Mouse (Mus musculus) megakaryocyte, embryonic 14.5 days (primary cell): ENCODE measurements at regions not wholly inside any gene's neighbourhood (a gene's known extent, or its start where the extent isn't known, plus 50 kb on each side); places are given as distances from the start of the nearest gene placed in this dataset.

Experiments used
- H3K27me3 ChIP-seq: replicated peaks from 2 replicates; pipeline ENCODE3; 2012; ENCODE audit warnings: inconsistent platforms
- H3K36me3 ChIP-seq: replicated peaks from 2 replicates; pipeline ENCODE3; 2012; ENCODE audit warnings: low read length, inconsistent platforms, mixed read lengths
- H3K4me1 ChIP-seq: 2 replicates; pipeline ENCODE4 v1.6.1; 2012; ENCODE audit warnings: inconsistent platforms
- H3K4me3 ChIP-seq: replicated peaks from 2 replicates; pipeline ENCODE3; 2012; ENCODE audit warnings: moderate library complexity, mild to moderate bottlenecking, inconsistent platforms
- H3K9me3 ChIP-seq: 2 replicates; pipeline ENCODE4 v1.6.1; 2012; ENCODE audit warnings: inconsistent platforms
- FLI1 ChIP-seq: IDR thresholded peaks from 2 replicates; pipeline ENCODE4 v1.6.1; 2012; ENCODE audit warnings: low read length, inconsistent platforms, mixed read lengths
- GATA1 ChIP-seq: IDR thresholded peaks from 3 replicates; pipeline ENCODE4 v1.6.1; 2012; ENCODE audit warnings: mixed read lengths, low read length, inconsistent platforms, borderline replicate concordance

DNA sequence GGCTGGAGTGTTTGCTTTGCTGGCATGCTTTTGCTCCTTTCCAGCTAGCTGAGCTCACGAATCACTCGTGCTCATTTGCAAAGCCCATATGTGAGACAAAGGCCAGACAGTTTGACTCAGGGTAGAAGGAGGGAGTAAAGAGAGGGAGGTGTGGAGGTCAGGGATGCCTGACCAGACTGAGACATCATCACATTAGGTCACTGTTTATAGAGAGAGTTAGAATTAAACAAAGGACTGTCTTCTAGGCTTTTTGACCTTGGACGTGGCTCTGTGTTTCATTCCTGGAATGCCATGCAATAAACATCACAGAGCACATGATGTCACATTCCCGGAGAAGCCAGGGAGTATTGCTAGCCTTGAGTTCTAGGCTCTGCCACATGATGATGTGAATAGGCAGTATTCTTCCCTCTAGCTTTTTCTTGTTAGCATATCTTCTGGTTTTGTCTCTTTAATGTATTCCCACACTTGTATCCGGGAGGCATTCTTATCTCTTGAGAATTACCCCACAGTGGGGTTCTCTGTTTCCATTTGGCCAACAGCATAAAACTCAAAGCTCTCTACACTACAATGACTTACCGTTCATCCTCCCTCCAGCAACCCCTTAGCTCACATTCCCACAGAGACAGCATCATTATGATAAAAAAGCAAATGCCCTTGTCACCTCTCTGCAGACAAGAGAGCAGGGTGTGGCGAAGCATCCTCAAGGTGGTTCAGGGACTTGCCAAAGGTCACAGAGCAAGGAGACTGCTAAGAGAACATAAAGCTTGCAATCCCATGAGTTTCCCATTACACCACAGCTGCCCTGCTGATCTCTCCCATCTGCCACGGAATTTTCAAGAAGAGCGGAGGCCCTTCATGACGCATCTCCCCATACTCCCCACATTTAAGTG, 301.3 kb downstream of the Cd83 start:
- TF ChIP-seq GATA1 (no peak), FLI1 (no peak)
- H3K4me3 ChIP-seq: no peak overlapping the region
- H3K36me3 ChIP-seq: no peaks in the 10 kb centered on the region
- peaks cover 9% of the 10 kb centered on the region for H3K9me3 ChIP-seq
- 0 out of 2 replicates have a peak, but pooled peaks cover 3% of the 10 kb centered on the region for H3K4me1 ChIP-seq
- H3K27me3 ChIP-seq: peaks cover 22% of the 10 kb centered on the region

DNA sequence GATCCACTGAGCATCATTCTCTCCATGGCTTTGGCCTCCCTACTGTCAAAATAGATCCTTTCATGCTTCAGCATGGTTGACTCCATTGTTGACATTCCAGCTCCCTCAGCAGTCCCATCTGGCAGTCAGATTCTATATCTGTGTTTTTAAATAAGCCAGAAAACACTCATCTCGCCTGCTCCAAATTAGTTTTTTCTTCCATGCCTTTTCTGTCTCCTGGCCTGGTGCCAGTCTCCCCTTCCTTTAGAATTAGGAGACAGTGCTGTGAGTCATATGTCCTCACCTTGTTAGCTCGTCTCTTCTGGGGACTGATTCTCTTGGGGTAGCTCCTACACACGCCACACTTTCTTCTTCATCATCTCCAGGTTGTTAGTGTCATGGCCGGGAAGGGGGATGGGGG, 302.2 kb downstream of the Cd83 start:
- H3K27me3 ChIP-seq: peaks cover 22% of the 10 kb centered on the region
- 0 out of 2 replicates have a peak, but pooled peaks cover 3% of the 10 kb centered on the region for H3K4me1 ChIP-seq
- TF ChIP-seq GATA1 (no peak), FLI1 (no peak)

DNA sequence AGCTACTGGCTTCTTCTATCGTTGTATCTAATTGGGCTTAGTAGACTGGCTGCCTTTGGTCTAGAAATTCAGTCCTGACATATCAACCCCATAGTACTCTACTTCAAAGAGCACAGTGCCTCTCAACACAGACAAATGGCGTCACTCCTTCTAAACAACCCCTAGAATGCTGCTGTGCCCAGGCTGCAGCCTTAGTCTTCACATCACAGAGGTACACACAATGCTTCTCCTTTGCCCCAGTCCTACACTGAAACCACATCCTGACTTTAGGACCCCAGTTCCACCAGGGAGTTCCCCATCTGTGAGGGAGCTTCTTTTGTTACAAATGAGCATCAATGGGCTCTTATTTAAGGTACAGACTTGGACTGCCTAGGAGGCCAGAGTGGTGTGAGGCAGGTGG, 312.6 kb downstream of the Cd83 start:
- TF ChIP-seq FLI1: no peak
- TF ChIP-seq GATA1: no peak
- Histone ChIP-seq H3K9me3 (no peaks in the 10 kb centered on the region; the same call in 1 of the 2 replicates), H3K36me3 (no peaks in the 10 kb centered on the region), H3K27me3 (peaks cover 30% of the 10 kb centered on the region), H3K4me1 (peaks cover 10% of the 10 kb centered on the region), H3K4me3 (no peak overlapping the region)

More for the DNA sequence above, 302.2 kb downstream of the Cd83 start:
- Histone ChIP-seq H3K4me3 (no peak overlapping the region), H3K36me3 (no peaks in the 10 kb centered on the region), H3K9me3 (peaks cover 3% of the 10 kb centered on the region)

DNA sequence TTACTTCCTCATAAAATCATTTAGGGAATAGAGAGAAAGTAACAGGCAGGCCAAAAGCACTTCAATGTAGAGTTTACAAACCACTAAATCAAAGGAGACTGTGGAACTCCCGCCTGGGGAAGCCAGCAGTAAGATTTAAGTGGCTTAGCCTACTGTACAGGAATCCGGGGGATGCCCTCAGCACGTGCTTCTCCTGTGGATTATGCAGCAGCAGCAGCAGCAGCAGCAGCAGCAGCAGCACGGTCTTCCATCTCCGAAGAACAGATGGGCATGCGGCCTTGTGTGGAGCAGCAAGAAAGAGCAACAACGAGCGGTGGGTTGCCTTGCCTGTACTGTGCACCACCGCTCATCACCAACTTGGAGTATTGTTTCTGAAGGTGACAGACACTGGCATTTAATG, 314.9 kb downstream of the Cd83 start:
- no peaks in the 10 kb centered on the region for H3K36me3 ChIP-seq
- TF ChIP-seq FLI1 (no peak), GATA1 (no peak)
- peaks cover 5% of the 10 kb centered on the region for H3K4me1 ChIP-seq
- peaks cover 4% of the 10 kb centered on the region; the same call in 1 of the 2 replicates for H3K9me3 ChIP-seq
- no peak overlapping the region for H3K4me3 ChIP-seq
- H3K27me3 ChIP-seq: peaks cover 41% of the 10 kb centered on the region

DNA sequence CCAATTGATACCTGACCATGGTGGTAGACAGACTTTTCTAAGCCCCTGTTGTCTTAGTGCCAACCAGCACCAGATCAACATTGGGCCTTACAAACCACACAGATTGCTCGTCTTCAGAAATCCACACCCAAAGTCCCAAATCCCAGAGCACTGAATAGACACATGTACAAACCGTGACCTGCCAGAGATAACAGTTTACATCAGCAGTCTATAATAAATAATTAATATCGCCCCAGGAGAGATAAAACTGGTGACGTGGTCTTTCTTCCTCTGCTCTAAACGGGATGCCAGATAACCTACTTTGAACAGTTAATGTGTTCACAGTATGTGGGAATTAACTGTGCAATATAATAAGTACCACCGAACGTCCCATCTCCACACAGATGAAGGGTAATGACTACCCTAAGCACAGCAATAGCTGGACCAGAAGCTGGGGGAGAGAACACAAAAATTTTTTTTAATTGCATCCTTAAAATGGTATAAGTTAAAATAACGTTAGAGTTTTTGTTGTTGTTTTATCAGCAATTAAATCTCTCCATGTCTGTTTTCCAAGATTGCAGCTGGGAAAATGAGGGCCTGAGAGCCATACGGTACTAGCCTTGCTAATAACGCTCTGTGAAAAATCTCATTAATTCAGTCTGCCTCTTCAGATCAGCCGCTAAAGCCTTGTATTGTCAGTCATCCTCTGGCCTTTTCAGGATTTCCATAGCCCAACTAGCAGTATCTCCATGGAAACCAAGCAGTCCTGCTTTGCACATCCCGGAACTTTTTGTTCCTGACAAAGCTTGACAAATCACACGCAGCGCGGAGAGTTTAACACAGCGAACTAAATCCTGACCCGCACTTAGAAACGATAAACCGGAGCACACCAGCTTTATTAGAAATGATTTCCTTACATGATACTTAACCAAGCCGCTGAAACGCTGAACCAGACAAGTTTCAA, 315.8 kb downstream of the Cd83 start:
- H3K27me3 ChIP-seq: peaks cover 47% of the 10 kb centered on the region
- H3K4me1 ChIP-seq: peaks cover 9% of the 10 kb centered on the region
- no peaks in the 10 kb centered on the region for H3K36me3 ChIP-seq
- TF ChIP-seq GATA1: no peak
- no peak for TF ChIP-seq FLI1
- H3K9me3 ChIP-seq: peaks cover 4% of the 10 kb centered on the region; the same call in 1 of the 2 replicates
- H3K4me3 ChIP-seq: no peak overlapping the region

DNA sequence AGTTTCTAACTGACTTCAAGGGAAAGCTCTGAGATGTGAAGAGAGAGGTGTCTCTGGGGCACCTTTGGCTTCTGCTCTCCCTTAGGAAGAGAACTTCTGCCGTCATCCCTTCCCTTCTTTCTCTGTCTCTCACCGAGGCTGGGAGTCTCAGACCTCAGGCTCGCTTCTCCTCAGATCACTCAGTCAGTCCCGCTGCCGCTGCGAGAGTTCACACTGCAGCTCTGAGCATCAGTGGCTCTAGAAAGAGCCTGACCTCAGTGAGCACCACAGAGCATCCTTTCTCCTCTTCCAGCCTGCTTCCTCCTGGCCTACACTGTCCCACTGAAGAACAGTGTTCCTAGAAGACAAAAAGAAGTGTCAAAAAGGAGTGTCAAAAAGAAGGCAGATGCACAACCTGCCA, 316.6 kb downstream of the Cd83 start:
- no peak overlapping the region for H3K4me3 ChIP-seq
- peaks cover 4% of the 10 kb centered on the region; the same call in 1 of the 2 replicates for H3K9me3 ChIP-seq
- H3K4me1 ChIP-seq: peaks cover 16% of the 10 kb centered on the region
- TF ChIP-seq GATA1 (no peak), FLI1 (no peak)
- H3K27me3 ChIP-seq: peaks cover 49% of the 10 kb centered on the region
- H3K36me3 ChIP-seq: no peaks in the 10 kb centered on the region

DNA sequence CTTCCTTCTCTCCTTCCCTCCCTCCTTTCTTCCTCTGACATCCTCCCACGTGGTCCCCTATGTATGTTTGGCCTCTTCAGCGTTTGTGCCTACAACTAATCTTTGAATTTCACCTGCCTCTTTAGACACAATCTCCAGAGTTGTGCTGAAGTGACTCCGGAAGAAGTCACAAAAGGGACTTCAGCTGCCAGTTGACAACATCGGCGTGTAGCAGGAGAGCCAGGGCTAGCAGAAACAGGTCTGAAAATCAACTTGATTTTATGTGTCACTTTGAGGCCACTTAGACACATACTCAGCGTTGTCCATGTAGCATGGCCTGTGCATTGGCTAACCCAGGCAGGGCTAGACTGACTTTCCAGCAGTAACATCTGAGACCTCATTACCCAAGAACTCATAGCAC, 317.2 kb downstream of the Cd83 start:
- no peak for TF ChIP-seq GATA1
- TF ChIP-seq FLI1: no peak
- Histone ChIP-seq H3K4me1 (peaks cover 16% of the 10 kb centered on the region), H3K27me3 (peaks cover 49% of the 10 kb centered on the region), H3K9me3 (peaks cover 4% of the 10 kb centered on the region; the same call in 1 of the 2 replicates), H3K4me3 (no peak overlapping the region), H3K36me3 (no peaks in the 10 kb centered on the region)

DNA sequence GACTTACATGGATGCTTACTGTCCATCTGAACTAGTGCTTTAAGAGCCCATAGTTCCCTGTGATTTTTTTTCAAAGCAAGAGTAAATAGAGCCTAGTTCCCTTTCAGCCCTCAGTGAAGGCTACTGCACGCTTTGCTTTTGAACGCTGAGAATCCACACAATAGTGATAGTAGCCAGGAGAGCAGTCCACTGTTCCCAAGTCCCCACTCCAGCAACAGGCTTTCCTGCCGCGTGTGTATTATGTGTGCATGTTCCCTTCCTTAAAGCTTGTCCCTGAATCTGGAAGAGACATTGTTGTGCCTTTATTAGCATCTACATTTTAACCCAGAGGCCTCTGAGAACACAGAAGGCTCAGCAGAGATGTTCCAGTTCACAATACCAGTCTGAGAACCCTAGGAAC, 317.7 kb downstream of the Cd83 start:
- peaks cover 13% of the 10 kb centered on the region for H3K4me1 ChIP-seq
- no peaks in the 10 kb centered on the region for H3K36me3 ChIP-seq
- peaks cover 4% of the 10 kb centered on the region; the same call in 1 of the 2 replicates for H3K9me3 ChIP-seq
- H3K27me3 ChIP-seq: peaks cover 51% of the 10 kb centered on the region
- no peak for TF ChIP-seq FLI1
- no peak for TF ChIP-seq GATA1
- H3K4me3 ChIP-seq: no peak overlapping the region

DNA sequence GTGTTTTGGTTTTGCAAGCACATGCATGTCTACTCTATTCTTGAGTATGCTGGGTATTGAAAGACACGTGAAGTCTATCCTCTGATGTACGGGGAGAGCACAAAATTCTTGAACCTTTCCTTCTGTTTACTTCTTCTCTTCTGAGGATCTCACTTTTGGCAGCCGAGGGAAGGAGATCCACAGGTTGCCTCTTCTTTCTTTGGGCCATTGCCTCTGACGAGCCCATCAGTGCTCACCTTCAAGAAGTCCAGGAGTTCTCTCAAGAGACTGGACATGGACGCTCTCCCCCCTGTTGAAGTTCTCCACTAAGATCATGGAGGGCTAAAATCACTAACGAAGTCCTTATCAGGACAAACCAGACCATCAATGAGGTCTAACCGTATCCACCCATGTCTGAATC, 318.8 kb downstream of the Cd83 start:
- Histone ChIP-seq H3K27me3 (peaks cover 51% of the 10 kb centered on the region), H3K4me1 (peaks cover 11% of the 10 kb centered on the region), H3K4me3 (no peak overlapping the region), H3K9me3 (peaks cover 4% of the 10 kb centered on the region; the same call in 1 of the 2 replicates), H3K36me3 (no peaks in the 10 kb centered on the region)
- TF ChIP-seq FLI1 (no peak), GATA1 (no peak)

DNA sequence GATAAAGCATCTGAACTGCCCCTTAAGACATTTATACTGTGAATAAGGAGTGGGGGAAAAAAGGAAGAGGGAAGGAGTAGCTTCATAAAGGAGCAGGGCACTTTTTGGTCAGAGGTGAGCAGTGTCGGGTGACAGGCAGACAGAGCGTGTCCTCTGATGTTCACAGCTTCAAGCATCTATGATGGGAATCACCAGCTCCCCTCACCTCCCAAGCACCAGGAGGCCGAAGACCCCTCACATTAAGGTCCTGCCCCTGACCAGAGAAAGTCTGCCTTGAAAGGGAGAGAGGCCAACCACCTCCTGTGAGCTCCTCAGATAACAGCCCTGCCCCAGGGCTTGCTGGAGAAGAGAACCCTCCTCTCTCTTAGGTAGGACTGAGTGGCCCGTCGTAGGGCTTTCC, 320.6 kb downstream of the Cd83 start:
- H3K36me3 ChIP-seq: no peaks in the 10 kb centered on the region
- peaks cover 51% of the 10 kb centered on the region for H3K27me3 ChIP-seq
- no peak overlapping the region for H3K4me3 ChIP-seq
- H3K4me1 ChIP-seq: peaks cover 11% of the 10 kb centered on the region
- peaks cover 4% of the 10 kb centered on the region; the same call in 1 of the 2 replicates for H3K9me3 ChIP-seq
- no peak for TF ChIP-seq GATA1
- TF ChIP-seq FLI1: no peak
